Mouse (Mus musculus): ENCODE data around the gene Pea15a.
"Not testable (repeated sequence)": the region's sequence is repeated elsewhere in the genome, so short reads cannot be mapped to it uniquely, and the experiment has no call there.

Gene Pea15a

DNA sequence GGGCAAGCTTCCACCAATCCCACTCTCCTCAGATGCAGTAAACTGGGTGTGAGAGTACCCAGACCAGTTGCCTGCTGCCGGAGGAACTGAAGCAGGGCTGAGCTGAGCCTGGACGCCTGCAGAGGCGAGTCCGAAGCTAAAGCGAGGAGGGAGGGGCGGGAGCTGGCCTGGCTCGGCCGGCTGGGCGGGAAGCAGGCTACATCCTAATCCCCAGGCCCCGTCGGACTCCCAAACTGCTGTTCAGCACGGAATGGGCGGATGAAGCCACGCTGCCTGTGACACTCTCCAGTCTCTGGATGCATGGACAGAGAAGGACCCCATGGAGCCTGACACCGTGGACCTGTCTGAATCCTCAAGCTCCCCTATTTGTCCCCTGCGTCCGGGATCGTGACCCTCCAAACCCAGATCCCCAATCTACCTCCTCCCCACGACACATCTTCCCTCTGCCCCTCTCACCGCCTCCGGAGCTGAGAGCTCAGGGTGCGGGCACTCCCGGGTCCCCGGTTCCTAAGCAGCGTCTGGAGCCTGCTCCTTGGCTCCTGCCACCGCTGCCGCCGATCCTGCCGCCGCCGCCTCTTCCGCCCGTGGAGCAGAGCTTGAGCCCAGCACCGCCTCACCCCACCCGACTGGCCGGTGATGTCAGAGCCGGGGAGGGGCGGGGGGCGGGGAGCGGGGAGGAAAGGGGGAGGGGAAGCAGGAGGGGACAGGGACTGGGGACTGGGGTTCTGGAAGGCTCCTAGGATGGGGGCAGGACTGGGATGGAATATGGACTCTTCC is at the start of gene Pea15a:
Gene Pea15a, minus strand, starts transcription at position 664 of the 777 bp plus-strand sequence.
- peak; percentile 87 to 92 for DNase-seq

DNA sequence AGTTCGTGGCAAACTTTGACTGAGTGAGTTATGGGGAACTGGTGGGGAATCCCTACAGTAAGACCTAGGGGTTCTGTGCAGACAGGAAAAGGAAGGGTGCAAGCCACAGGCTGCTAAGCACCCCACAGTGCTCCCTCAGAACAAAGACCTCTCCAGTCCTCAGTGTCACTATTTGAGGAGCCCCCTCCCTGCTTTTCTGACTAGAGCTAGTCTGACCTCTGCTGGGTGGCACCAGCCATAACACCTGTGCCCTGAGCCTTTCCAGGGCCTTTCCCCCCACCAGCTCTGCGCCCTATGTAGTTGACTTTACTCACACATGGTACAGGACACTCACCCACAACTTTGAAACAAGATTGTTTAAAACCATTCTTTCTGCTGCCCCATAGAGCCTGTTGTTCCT is 41.1 kb upstream of the Pea15a start:
- peak; percentile 56 to 60 for DNase-seq

DNA sequence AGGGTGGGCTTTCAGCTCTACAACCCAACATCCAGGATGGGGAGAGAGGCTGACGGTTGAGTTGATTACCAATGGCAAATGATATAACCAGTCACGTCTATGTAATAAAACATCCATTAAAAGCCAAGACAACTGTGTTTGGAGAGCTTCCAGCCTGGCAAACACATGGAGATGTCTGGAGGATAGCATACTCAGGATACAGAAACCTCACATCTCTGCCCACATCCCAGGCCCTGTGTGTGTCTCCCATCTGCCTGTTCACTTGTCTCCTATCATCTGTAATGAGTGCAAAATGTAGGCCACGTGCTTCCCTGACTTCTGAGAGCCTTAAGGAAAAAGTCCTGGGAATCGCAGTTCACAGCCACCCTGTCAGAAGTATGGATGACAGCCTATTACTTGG is 40.6 kb upstream of the Pea15a start:
- no peak for DNase-seq

DNA sequence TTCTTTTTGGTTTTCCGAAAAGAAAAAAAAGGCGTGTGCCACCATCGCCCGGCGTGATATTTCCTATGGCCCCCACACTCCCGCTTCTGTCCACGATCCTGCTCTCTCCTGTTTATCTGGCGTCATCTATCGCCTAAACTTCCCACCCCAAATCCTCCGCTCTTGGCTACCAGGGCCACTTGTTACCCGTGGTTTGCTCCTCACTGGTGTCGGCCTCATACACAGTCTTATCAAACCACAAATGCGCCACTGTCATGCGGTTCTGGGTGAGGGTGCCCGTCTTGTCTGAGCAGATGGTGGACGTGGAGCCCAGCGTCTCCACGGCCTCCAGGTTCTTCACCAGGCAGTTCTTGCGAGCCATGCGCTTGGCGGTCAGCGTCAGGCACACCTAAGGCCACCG is 38.0 kb upstream of the Pea15a start:
- not testable (repeated sequence) for DNase-seq

DNA sequence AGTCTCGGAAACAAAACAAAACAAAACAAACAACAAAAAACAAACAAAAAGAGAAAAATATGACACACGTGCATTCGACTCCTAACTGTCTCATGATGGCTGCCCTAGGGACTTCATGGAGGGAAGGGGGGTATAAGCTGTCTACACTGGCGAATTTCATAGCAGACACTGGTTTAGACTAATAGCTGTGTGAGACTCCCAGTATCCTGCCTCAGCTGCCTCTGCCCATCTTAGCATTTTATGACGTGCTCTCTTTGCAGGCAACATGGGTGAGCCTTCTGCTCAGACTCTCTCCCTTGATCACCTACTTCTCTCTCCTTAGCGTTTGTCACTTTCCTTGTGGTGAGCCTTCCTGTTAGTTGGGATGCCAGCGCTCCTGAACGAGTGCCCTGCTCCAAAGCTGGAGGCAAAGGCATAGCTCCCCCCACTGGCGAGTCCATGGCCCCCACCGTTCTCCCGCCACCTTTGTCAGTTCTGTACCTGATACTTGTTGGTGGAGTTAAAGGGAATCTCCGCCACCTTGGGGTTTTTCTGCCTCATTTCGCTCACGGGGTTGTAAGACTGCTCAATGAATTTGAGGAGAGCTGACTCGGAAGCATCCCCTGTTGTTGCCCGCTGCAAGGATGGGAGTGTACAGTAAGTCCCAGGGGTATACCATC is 37.1 kb upstream of the Pea15a start:
- peak; percentile 49 to 62 for DNase-seq

DNA sequence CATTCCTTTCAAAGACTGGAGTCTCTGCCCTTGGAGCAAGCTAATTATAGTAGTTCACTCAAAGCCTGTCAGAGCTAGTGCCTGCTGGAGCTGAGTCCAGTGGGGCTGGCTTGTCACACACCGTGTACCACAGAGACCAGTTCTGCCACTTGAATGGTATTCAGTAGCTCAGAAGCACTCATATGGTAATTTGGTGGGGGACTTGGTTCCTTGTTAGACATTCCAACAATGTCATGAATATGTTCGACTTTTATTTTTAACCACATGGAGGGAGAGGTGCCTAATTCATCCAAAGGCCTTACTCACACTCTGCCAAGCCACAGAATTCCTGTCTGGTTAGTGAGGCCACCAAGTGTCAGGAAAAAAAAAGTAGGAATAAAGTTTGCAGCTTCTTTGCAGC is 35.8 kb upstream of the Pea15a start:
- peak; percentile 41 to 67 for DNase-seq

DNA sequence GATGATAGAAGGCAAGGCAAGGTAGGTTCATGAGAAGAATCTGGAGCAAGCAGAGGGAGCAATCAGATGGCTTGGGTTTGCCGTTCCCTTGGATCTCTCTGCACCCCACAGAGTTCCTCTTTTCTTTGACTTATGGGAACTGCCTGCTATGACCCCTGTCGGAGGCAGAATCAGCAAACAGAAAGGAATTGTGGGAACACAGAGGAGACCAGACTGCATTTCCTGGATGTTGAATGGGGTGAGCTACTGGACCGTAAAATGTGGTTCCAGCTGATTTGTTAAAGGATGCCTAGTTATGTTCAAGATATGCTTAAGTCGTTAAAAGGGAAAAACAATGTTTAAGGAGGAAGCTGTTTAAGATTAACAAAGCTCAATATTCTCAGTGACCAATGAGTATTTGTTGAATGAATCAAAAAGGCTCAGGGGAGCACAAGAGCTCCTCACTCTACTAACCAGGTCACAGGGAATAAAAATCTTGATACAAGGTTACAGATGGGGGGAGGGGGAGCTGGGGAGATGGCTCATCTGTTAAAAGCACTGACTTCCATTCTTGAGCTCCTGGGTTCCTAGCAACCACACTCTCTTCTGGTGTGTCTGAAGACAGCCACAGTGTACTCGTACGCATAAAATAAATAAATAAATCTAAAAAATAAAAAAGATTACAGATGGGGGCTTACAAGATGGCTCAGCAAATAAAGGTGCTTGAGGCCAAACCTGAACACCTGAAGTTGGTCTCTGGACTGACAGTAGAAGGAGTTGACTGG is 34.5 kb upstream of the Pea15a start:
- DNase-seq = peak in 1 of 2 experiments; percentile 29

DNA sequence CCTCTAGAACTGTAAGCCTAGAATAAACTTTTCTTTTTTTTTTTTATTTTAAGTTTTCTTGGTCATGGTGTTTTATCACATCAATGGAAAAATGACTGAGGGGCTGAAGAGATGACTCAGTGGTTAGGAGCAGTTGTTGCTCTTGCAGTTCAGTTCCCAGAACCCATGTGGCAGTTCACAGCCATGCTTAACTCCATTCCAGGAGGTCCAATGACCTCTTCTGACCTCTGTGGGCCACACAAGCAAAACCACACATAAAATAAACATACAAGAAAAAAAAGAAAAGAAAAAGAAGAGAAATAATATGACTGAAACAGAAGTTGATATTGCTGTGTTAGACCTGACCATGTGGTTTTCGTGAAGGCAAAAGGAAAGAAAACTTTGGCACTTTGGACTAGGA is 22.6 kb upstream of the Pea15a start:
- DNase-seq = no peak

DNA sequence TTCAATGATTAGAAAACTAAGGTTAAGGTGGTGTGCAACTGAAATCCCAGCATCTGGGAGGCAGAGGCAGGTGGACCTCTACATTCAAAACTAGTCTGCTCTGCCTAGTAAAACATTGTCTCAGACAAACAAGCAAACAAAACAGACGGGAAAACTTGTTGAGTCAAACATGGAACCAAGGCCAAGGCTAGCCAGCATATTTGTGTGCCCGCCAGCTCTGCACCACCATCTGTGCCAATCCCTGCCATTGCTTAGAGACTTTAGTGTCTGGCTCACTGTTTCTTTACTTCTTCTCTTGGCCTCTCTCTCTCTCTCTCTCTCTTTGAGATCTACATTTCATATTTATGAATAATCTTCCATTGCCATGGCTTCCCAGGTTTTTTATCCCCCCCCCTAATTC is 21.6 kb upstream of the Pea15a start:
- no peak for DNase-seq

DNA sequence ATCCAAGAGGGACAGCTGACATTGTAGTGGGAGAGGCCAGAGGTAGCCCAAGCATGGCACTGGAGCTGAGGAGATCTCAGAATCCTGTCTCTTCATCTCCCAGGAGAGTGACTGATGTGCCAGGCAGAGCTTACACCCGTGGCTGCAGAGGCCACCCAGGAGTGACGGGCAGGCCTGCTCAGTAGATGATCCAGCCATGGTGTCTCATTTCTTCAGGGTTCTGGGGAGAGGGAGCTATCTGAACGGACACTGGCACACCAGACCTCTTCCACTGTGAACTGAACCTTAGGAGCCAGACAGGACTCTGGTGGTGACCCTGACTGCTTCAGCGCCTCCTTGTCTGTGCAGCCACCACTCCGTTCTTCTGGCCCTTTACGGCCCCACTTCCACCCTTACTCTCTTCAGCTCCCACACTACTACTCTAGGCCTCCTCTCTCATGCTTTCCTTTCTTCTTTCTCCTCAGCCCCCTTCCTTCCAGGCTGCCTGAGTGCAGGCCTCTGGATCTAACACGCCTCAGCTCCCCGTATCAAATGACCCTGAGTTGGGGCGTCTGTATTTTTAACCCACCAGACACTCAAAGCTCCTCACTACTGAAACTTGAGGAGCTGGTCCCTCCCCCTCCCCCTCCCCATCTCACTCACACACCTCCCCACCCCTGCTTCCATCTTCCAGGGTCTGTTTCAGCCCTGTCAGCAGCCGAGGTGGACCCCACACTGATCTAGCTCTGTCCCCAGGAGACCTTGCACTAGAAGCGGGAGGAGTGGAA is 14.9 kb upstream of the Pea15a start:
- no peak for DNase-seq

DNA sequence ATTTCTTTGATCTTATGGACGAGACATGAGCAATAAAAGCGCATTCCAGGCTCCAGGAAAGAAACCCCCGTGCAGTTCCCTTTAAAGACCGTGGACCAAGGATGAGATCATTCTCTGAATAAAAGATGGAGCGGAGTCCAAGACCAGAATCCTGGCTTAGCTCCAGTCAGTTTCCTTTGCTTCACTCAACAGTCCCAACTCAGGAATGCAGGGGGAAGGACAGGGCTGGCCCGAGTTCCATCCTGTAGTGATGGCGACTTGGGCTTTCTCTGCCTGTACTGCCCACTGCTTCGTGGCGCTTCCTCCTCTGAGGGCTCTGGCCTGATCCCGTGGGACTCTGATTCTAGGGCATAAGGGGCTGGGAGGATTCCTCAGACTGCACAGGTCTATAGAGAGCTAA is 13.8 kb upstream of the Pea15a start:
- DNase-seq = peak; percentile 64 to 77

DNA sequence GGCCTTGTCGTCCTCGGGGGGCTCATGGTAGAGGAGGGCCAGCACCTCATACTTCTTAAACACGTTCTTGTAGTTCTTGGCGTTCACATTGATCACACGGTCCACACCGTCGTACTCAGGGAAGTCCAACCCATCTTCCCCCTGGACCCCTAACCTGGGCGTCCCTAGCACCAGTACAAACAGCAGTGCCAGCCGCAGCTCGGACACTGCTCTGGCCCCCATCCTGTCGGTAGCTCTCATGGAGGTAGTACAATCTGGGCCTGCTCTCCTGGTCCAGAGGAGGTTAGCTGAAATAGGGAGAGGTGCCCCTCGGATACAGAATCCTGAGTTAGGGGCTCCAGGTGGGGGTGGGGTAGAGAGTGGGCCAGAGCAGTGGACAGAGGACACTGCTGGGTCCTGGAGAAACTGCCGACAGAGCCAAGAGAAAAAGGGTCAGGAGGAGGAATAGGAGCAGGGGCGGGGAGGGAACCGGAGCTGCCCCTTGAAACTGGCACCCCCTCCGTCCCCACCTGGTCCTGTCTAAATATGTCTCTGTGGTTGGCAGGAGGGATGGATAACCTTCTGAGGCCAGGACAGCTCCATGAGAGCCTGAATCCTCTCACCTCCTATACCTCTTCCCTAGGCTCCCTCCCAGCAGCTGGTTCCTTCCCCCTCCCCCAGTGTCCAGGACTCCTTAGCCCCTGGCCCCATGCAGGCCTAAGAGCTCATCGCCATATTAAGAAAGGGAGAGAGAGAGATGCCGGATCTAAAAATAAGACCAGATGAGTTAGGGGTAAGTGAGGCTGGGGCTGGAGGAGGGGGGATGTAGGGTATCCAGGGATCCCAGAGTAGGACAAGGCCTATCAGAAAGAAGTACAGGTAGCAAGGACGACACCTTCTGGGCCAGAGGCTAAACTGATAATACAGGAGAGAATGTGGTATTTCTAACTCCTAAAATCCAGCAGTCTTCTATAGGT is 13.1 kb upstream of the Pea15a start, which contains the start of gene Casq1:
Gene Casq1, minus strand, starts transcription at position 418 of the 956 bp plus-strand sequence.
- no peak for DNase-seq

DNA sequence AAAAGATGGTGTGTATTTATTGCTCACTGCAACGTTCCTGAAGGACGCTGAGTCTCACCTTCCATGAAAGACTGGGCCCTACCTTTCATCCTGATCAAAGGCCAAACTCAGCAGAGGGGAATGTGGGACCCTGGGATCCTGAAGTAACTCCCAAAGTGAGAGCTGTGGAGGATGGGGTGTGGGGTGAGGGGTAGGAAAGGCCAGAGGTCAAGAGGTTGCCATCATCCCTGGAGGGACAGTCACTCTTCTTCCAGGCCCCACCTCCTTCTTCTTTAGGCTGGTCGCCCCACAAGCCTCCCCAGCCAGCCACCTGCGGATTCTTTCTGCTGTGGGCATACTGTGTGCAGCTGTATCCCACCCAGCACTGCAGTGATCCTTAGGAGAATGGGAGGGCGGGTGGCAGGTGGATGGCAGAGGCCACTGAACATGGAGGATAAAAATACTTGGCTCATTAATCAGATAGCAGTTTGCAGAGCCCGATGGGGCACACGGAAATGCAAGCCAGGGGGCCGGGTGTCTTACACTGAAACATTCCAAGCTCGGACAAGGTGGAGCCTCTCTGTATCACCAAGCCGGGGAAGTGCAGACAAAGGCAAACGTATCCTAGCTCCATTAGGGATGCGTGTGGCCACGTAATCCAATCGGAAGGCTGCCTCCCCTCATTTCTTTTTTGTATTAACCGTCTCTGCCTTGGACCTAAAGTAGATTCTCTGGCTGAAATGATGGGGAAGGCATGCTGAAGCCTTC is 11.7 kb upstream of the Pea15a start:
- DNase-seq = no peak

DNA sequence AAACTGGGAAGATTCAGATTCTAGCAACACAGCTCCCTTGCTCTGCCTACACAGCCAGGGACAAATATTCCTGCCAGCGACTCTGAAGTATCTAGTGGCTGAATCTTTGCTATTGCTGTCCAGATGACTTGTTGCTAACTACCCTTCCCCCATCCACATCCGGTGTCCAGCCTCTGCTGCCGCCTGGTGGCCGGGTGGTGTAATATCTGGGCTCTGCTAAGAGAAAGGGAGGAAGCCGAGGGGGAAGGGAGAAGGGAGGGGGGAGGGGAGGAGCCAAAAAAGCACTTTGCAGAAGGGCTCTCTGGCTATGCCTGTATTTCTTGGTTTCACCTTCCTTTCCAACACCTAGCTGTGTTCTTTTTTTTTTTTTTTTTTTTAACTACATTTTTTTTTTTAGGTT is 10.5 kb upstream of the Pea15a start:
- DNase-seq = peak; percentile 94 to 95

DNA sequence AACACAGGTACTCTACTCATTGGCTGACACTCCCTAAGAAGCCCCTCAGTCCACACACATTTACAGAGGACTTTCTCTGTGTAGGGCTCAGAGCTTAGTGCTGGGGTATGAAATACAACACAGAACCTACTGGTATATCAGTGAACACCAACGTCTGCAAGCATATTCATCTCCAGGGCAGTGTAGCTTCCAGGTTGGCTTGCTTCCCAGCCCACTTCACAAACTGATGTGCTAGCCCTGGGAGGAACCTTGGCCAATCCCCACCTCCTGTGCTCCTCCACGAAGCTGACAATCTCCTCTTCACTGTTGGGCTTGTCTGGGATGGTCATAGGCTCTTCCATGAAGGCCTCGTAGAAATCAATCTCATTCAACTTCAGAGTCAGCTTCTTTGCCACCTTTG is 8.1 kb upstream of the Pea15a start:
- DNase-seq = peak in 1 of 2 experiments; percentile 52

DNA sequence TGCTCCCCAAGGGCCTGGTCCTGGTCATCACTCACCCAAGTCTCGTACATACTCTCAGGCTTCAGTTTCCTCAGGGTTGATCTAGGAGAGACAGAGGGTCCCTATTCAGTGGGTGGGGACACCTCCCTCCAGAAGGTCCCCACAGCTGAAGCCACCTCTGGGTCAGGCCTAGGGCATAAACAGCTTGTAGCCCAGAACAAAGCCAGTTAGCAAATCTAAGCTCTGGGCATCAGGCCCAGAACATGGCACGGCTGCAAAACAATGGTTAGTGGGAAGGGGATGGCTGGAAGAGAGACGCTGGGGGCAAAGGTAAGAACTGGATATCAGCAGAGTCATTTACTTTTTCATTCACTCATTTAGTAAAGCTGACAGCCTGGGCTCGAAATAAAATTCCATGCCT is 7.2 kb upstream of the Pea15a start:
- DNase-seq = no peak

DNA sequence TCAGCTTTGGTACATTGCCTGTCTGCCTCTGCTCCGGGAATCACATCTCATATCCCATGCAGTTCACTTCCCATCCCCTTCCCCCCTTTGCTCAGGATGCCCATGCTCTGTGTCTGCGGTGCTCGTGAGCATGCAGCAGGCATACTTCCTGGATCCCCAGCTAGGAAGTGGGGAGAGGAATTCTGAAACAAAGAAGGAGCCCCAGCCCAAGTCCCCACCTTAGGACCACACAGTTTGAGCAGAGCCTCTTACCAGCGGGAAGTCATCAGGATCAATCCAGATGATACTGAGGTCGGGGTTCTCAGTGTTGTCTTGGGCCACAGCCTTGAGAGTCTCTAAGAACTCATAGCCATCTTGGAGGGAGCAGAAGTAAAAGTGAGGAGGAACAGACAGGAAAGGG is 6.2 kb upstream of the Pea15a start:
- DNase-seq = no peak

DNA sequence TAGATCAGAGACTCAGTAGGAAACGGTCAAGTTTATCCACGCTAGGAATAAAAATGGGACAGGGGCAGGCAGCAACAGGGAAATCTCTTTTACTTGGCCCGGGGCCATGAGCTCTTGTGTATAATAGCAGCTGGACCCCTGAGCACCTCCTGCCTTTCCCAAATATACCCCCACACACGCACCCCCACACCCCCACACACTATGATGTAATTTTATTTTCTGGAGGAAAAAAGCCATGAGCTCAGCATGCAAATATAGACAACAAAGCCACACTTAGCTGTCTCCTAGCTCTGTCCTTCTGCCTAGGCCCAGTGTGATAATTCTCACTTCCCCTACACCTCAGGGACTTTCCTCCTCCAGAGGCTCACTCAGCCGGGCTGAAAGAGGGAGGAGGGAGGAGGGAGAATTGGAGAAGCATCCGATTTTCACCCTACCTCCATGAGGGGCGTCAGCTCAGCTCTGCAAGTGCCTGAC is 544 bp upstream of the Pea15a start:
- DNase-seq = peak in 1 of 2 experiments; percentile 63

DNA sequence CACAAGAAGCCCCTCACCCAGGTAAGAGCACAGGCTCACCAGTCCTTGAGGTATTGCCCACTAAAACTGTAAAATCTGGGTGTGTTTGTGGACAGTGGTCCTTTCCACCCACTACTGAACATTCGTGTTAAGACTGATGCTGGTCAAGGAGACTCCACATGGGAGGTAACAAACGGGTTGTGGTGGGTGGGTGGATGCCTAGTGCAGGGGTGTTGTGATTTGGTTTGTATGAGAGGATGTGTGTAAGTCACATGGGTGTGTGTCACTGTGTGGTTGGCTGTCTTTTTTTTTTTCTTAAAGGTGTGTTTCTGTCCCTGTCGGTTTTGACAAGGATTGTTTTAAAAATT is 890 bp downstream of the Pea15a start:
- DNase-seq = no peak

DNA sequence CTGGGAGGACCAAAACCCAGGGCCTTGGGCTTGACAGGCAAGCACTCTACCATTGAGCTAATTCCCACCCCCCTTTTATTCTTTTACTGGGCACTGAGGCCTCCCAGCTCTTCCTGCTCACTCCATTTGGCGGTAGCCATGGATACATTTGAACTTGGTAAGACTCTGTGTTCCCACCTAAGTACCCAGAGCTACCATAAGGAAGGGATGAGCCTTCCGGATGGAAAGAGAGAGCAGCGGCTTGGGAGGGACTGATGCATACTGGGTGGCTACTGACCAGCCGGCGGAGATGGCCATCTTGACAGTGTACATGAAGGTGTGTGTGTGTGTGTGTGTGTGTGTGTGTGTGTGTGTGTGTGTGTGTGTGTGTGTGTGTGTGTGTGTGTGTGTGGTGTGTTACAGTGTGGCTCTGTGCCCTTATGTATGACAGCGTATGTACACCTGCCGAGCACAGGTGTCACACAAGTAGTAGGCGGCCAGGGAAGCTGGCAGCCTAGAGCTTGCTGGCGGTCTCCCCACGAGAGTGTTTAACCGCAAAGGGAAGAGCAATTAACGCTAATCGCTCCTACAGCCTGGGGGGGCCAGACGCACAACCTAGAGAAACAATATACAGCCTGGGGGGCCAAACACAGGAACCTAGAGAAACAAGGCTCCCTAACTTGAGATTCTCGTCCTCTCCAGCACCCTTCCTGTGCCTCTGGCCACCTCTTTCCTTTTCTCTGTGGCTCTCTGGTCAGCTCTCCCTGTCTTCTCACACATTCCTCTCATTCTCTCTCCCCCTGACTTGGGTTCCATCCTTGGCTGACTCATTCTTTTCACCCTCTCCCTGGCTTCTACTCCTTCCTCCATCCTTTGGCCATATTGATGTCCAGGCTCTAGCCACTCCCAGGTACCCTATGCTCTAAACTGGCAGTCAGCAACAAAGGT is 1.5 kb downstream of the Pea15a start:
- DNase-seq = no peak

Data from kidney, postnatal 4 days (tissue).